Mouse (Mus musculus): ENCODE measurements around the gene Nbeal2. TPM values are rescaled to one million over a fixed set of nuclear protein-coding genes. Genes with fewer than 3 reads are reported as not detected.

Gene Nbeal2
- total RNA-seq, 1 experiment from 2014 or later: 110 TPM

- no peak for ATAC-seq (ENCODE audit: extremely low read depth, insufficient number of reproducible peaks, low FRiP score, poor library complexity, severe bottlenecking)
Observed at GRCm38 (mm10) chr9:110624361-110625166, 29.4 kb downstream of the Nbeal2 start, which contains the start of gene Nradd. Gene Nradd, minus strand, starts transcription at chr9:110624452.

DNA sequence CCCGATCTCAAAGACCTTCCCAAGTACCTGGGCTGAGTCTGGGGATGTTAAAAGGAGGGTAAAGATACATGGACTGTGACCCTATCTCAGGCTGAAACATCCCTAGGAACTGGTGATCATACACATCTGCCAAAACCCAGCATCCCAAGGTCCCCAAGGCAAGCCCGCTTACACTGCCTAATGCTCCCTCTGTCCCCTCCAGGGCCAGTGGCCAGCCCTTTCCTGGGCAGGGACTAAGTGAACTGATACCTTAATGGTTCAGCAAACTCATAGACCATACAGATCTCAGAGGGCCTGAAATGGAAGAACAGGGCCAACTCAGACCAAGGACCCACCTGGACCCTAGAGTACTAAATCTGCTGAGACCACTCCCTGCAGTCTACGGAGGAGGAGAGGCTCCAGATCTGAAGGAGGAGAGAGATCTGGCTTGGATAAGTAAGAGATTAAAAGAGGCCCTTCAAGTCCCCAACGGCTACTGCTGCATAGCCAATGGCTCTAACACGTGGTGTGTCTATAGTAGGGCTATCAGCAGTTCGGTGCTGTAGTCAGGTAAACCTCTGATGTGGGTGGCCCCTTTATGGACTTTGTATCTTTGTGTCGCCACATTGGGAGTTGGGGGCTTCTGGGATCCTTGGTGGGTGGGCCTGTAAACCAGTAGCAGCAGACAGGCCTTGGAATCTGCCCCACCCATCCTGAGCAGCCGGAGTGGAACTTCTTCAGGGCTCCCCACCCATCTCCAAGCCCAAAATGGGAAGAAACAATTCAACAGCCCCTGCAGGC is 30.4 kb downstream of the Nbeal2 start:
- ATAC-seq (ENCODE audit: extremely low read depth, insufficient number of reproducible peaks, low FRiP score, poor library complexity, severe bottlenecking): no peak

DNA sequence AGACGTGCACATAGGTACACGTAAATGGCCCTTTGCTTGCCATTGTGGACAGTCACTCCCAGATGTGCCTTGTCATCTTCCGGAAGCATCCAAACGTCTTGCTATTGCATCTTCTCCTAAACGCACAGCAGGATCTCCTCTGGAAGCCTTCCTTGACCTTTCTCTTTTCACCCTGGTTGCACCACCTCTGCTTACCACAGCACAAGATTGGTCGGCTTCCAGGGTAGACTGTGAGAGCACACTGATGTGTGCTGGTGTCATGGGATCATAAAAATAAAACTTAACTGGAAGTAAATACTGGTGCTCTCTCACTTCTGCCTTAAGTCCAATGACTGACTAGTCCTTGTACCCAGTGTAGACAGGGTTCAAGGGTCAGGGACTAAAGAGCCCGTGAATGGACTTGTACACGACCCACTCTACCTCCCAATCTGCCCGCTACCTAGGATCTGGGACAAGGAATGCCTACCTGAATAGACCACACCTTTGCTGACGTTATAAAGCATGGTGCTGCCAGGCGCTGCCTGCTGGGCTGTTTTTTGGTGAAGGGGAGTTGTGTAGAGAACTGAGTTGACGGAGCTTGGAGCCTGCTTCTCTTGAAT is 31.2 kb downstream of the Nbeal2 start:
- no peak for ATAC-seq (ENCODE audit: extremely low read depth, insufficient number of reproducible peaks, low FRiP score, poor library complexity, severe bottlenecking)

- no peak for ATAC-seq (ENCODE audit: extremely low read depth, insufficient number of reproducible peaks, low FRiP score, poor library complexity, severe bottlenecking)
Observed at GRCm38 (mm10) chr9:110620685-110621084, 33.3 kb downstream of the Nbeal2 start.

DNA sequence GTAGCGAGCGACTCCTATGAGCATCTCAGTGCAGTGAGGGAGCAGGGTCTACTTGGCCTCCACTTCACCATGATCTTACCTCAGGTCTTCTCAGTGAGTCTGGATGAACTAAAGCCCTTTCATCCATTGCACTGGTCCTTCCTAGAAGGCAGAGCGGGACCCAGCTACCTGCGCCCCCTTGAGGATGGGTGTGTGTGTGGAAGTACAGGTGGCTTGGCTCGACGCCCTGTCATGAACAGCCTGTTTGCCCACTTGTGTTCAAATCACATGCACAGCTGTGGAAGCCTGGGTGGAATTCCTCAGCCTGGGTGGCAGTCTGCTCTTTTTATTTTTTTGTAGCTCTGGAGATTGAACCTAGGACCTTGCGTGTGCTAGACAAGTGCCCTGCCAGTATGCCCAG is 33.8 kb downstream of the Nbeal2 start:
- ATAC-seq (ENCODE audit: extremely low read depth, insufficient number of reproducible peaks, low FRiP score, poor library complexity, severe bottlenecking): no peak

DNA sequence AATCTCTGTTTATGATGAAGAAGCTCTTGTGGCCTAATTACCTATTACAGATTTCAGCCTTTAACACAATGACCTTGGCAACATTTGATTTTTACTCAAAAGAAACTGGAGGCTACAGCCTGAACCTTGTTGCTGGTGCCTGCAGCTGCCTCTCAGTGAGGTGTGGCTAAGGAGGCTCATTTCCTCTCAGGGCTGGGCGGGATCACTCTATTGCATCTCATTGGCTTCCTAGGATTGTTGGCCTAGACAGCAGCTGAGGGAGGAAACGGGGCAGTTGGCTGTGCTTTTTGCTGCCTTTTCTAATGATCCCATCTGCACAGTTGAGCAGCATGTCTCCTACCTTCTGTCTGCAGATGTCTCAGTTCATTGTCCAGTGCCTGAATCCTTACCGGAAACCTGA is 36.9 kb downstream of the Nbeal2 start:
- ATAC-seq (ENCODE audit: extremely low read depth, insufficient number of reproducible peaks, low FRiP score, poor library complexity, severe bottlenecking): no peak

DNA sequence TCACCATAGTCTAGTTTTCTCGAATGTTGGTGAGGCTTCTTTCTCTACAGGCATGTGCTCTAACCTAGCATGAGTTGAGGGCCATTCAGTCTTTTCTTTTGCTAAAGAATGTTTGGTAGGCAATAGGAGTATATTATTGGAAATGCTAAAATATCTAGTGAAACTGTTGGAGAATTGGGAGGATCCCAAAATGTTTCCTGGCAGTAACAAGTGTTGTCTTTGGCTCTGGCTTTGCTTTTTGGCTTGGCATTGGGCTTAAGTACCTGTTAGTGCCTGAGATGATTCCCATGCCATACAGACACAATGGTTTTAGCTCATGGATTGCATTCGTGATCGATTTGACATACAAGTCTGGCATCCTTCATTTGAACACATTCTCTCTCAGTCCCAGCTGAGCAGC is 42.5 kb downstream of the Nbeal2 start:
- ATAC-seq (ENCODE audit: extremely low read depth, insufficient number of reproducible peaks, low FRiP score, poor library complexity, severe bottlenecking): no peak

GRCm38 (mm10) chr9:110583521-110583920 is 70.4 kb downstream of the Nbeal2 start:
- no peak for ATAC-seq (ENCODE audit: extremely low read depth, insufficient number of reproducible peaks, low FRiP score, poor library complexity, severe bottlenecking)

DNA sequence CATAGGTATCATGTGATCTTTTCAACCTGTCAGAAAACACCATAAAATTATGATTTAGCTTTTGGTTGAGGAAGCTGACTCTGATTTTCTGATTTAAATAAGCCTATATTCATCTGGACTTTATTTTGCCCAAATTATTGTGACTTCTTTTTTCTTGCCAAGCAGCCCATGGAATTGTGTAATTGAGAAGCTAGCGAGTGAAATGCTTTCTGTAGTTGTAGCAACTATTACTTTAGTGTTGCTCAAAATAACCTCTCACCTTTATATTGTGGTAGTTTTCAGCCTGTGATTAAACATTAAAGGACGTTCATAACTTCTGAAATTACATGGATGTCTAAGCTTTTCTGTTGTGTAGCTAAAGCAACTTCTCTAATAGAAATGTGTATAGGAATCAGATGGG is 71.8 kb downstream of the Nbeal2 start:
- no peak for ATAC-seq (ENCODE audit: extremely low read depth, insufficient number of reproducible peaks, low FRiP score, poor library complexity, severe bottlenecking)

Other genes with a start within 250 kb of the Nbeal2 start
- 14.7 and 15.6 TPM in 2 replicates for gene Ptpn23, start 245.9 kb downstream of the Nbeal2 start, total RNA-seq (2017)
- gene Ngp, start 234.4 kb downstream of the Nbeal2 start, total RNA-seq (2017): 17.9 and 25.6 TPM in 2 replicates
- gene Klhl18, start 177.5 kb downstream of the Nbeal2 start, total RNA-seq (2017): 41.9 and 42.6 TPM in 2 replicates
- gene Kif9, start 177.2 kb downstream of the Nbeal2 start, total RNA-seq (2017): 5.1 and 5.4 TPM in 2 replicates
- gene Setd2, start 121.6 kb downstream of the Nbeal2 start, total RNA-seq (2017): 381 and 399 TPM in 2 replicates
- gene Nradd, start 29.7 kb downstream of the Nbeal2 start, total RNA-seq (2017): 13.8 and 14.0 TPM in 2 replicates
- 123 and 125 TPM in 2 replicates for gene Ccdc12, start 2.3 kb upstream of the Nbeal2 start, total RNA-seq (2017)
- not detected in 2 replicates for gene Myl3, start 87.7 kb upstream of the Nbeal2 start, total RNA-seq (2017)
- not detected in 2 replicates for gene Pth1r, start 93.0 kb upstream of the Nbeal2 start, total RNA-seq (2017)
- gene Prss42, start 144.0 kb upstream of the Nbeal2 start, total RNA-seq (2017): not detected in 2 replicates
- not detected in 2 replicates for gene Prss44, start 159.8 kb upstream of the Nbeal2 start, total RNA-seq (2017)
- not detected in 2 replicates for gene Prss43, start 172.5 kb upstream of the Nbeal2 start, total RNA-seq (2017)
- gene Prss45, start 180.4 kb upstream of the Nbeal2 start, total RNA-seq (2017): not detected in 2 replicates
- not detected in 2 replicates for gene Prss46, start 190.3 kb upstream of the Nbeal2 start, total RNA-seq (2017)
- not detected in 2 replicates for gene Prss50, start 203.8 kb upstream of the Nbeal2 start, total RNA-seq (2017)
- 16.4 and 18.2 TPM in 2 replicates for gene Als2cl, start 225.7 kb upstream of the Nbeal2 start, total RNA-seq (2017)
- 2.6 and 2.9 TPM in 2 replicates for gene Tmie, start 226.0 kb upstream of the Nbeal2 start, total RNA-seq (2017)